Mouse (Mus musculus) brain, embryonic 14.5 days (tissue): Measurements from ENCODE around the gene Taf1a.

Source experiments
- CTCF ChIP-seq: fragments of 200-500 bp; IDR thresholded peaks from 2 replicates; pipeline ENCODE4 v1.5.1; 2012; ENCODE audit warnings: inconsistent platforms, mild to moderate bottlenecking, moderate library complexity, borderline replicate concordance; ENCODE audit not compliant: insufficient read depth, insufficient read length; ENCODE audit errors: extremely low read depth
- POLR2A ChIP-seq: fragments of 200-500 bp; IDR thresholded peaks from 2 replicates; pipeline ENCODE4 v1.6.1; 2012; ENCODE audit warnings: mild to moderate bottlenecking, inconsistent platforms, borderline replicate concordance; ENCODE audit not compliant: poor library complexity, insufficient read depth, insufficient read length, severe bottlenecking; ENCODE audit errors: extremely low read depth

DNA sequence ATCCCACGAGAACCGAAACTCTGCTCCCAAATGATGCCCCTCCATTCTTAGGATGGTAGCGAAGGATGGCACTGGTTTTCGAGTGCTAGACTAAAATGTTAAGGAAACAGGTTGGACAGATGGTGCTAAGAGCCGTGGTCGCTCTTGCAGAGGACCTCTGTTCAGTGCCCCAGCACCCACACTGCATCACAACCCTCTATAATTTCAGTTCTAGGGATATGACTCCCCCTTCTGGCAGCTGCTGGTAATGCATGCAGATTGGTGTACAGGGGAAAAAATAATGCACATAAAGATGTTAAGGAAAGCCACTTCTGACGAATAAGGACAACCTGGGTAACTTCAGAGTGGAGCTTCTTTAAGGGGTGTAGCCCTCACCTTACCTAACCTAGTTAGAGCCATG is 35.3 kb downstream of the Taf1a start:
- no peak; the same call in 1 of the 2 replicates for TF ChIP-seq CTCF
- no peak for TF ChIP-seq POLR2A
